Comparison of ENCODE assay signal across 8 mouse cellular contexts in genomic region chr19:45310944-45311603, GRCm38 (mm10). TPM values are rescaled to one million over a fixed set of nuclear protein-coding genes. Genes with fewer than 3 reads are reported as not detected.
A peak's percentile ranks its signal among the peaks of the same experiment; 100 is the strongest.
DNase-seq lines count a peak whose midpoint lies in the region; ATAC-seq lines count a peak whose summit lies in the region.

No protein-coding gene starts in this region.

- H3K27ac ChIP-seq in intestine, embryonic 14.5 days (ENCODE audit: low read depth): no peak overlapping the region
- H3K27ac ChIP-seq in limb, embryonic 13.5 days: no peak overlapping the region
- peak overlapping the region; percentile 85 for H3K27ac ChIP-seq in midbrain, embryonic 12.5 days (replicated peaks)

- peak overlapping the region; percentile 13; the same call in 1 of the 2 replicates for H3K4me3 ChIP-seq in intestine, embryonic 14.5 days (ENCODE audit: low read depth, low read length)
- H3K4me3 ChIP-seq in limb, embryonic 13.5 days: peak overlapping the region; percentile 31
- peak overlapping the region; percentile 6; the same call in 1 of the 2 replicates for H3K4me3 ChIP-seq in midbrain, embryonic 12.5 days

- H3K4me2 ChIP-seq in intestine, embryonic 14.5 days (ENCODE audit: low read length): peak overlapping the region; percentile 51
- peak overlapping the region; percentile 61 for H3K4me2 ChIP-seq in limb, embryonic 13.5 days (replicated peaks)
- peak overlapping the region; percentile 45 for H3K4me2 ChIP-seq in midbrain, embryonic 12.5 days (replicated peaks)

- no peak overlapping the region for H3K9ac ChIP-seq in intestine, embryonic 14.5 days (ENCODE audit: low read length)
- peak overlapping the region; percentile 45 for H3K9ac ChIP-seq in limb, embryonic 13.5 days
- H3K9ac ChIP-seq in midbrain, embryonic 12.5 days (replicated peaks): peak overlapping the region; percentile 20

- DNase-seq in CD4-positive, CD25-positive, alpha-beta regulatory T cell, adult 2 months (ENCODE audit: low read depth, low spot score): peak; percentile 29
- peak; percentile 65 to 71 for DNase-seq in cerebellum, postnatal 14 days
- DNase-seq in gastrocnemius, postnatal 4 days (ENCODE audit: low spot score in 2 of 2): peak; percentile 57 to 79
- DNase-seq in intestine, embryonic 14.5 days (ENCODE audit: low spot score): peak; percentile 79
- DNase-seq in spleen, postnatal 4 days (ENCODE audit: low spot score in 2 of 2): peak; percentile 51 to 76

- 11% methylated on average over 15 of the region's 15 CpGs for WGBS in intestine, embryonic 14.5 days
- 13% methylated on average over 15 of the region's 15 CpGs for WGBS in limb, embryonic 13.5 days
- WGBS in midbrain, embryonic 12.5 days: 11% methylated on average over 14 of the region's 15 CpGs

- H3K9me3 ChIP-seq in intestine, embryonic 14.5 days (ENCODE audit: control insufficient read depth, low read length): no peaks in the 10 kb centered on the region
- no peaks in the 10 kb centered on the region for H3K9me3 ChIP-seq in limb, embryonic 13.5 days
- no peaks in the 10 kb centered on the region for H3K9me3 ChIP-seq in midbrain, embryonic 12.5 days

- H3K36me3 ChIP-seq in intestine, embryonic 14.5 days (ENCODE audit: control insufficient read depth, insufficient read depth, low read length): no peaks in the 10 kb centered on the region
- H3K36me3 ChIP-seq in limb, embryonic 13.5 days: no peaks in the 10 kb centered on the region
- no peaks in the 10 kb centered on the region for H3K36me3 ChIP-seq in midbrain, embryonic 12.5 days

- peaks cover 28% of the 10 kb centered on the region for H3K4me1 ChIP-seq in intestine, embryonic 14.5 days (replicated peaks; ENCODE audit: control insufficient read depth, insufficient read depth, low read length)
- H3K4me1 ChIP-seq in limb, embryonic 13.5 days: peaks cover 19% of the 10 kb centered on the region; the same call in 1 of the 2 replicates
- H3K4me1 ChIP-seq in midbrain, embryonic 12.5 days: peaks cover 39% of the 10 kb centered on the region

- no peak for ATAC-seq in CD4-positive, CD25-positive, alpha-beta regulatory T cell, adult 4 months
- ATAC-seq in intestine, embryonic 14.5 days (replicated peaks; ENCODE audit: low FRiP score, low TSS enrichment, low read depth): no peak; the same call in 1 of the 2 replicates
- ATAC-seq in limb, embryonic 13.5 days (ENCODE audit: low FRiP score, low read depth): peak; percentile 51; the same call in 1 of the 2 replicates
- peak; percentile 67 for ATAC-seq in midbrain, embryonic 12.5 days (ENCODE audit: low FRiP score, low read depth)

- peaks cover 7% of the 10 kb centered on the region; the same call in 1 of the 2 replicates for H3K27me3 ChIP-seq in intestine, embryonic 14.5 days (replicated peaks; ENCODE audit: control insufficient read depth, insufficient read depth, low read length)
- H3K27me3 ChIP-seq in limb, embryonic 13.5 days: peaks cover 53% of the 10 kb centered on the region
- H3K27me3 ChIP-seq in midbrain, embryonic 12.5 days: peaks cover 87% of the 10 kb centered on the region

RNA-seq across cellular contexts. Expression of gene Btrc, which starts 52.5 kb away (rescaled TPM):
- 10 to 100 TPM; 34.2 to 38.6 TPM for polyA plus RNA-seq in CD4-positive, CD25-positive, alpha-beta regulatory T cell, adult 4 months (2017; shearing (Covaris generic))
- total RNA-seq in gastrocnemius, postnatal 4 days (2021): 10 to 100 TPM; 39.6 to 43.8 TPM
- 38.0 and 48.0 TPM in 2 replicates for polyA plus RNA-seq in intestine, embryonic 14.5 days (2014; fragmentation: Nextera tagmentation; extraction: Ambion mirVana)
- polyA plus RNA-seq in limb, embryonic 13.5 days (2015; fragmentation: Nextera tagmentation; extraction: Ambion mirVana): 55.0 and 55.3 TPM in 2 replicates
- polyA plus RNA-seq in midbrain, embryonic 12.5 days (2016; fragmentation: Nextera tagmentation; extraction: Ambion mirVana): 56.5 and 58.7 TPM in 2 replicates

Comparison
In these comparisons a context has a peak if more than half of its experiments do, and no peak if none do; other contexts are left out.
1. DNase-seq: peak in every context shown above with its lines; median percentile 79 in intestine, embryonic 14.5 days; 68 in cerebellum, postnatal 14 days; 68 in gastrocnemius, postnatal 4 days; 64 in spleen, postnatal 4 days; 29 in CD4-positive, CD25-positive, alpha-beta regulatory T cell, adult 2 months.
2. ATAC-seq: peak in limb, embryonic 13.5 days (single experiment) and midbrain, embryonic 12.5 days (single experiment); none in CD4-positive, CD25-positive, alpha-beta regulatory T cell, adult 4 months (single experiment) and intestine, embryonic 14.5 days (single experiment).
3. Peak in every context shown above with its lines, with median percentiles within 50 percentile points of each other: H3K4me2 ChIP-seq and H3K4me3 ChIP-seq.